Mouse (Mus musculus) forebrain, embryonic 14.5 days (tissue): ENCODE measurements around the gene Ick. TPM values are rescaled to one million over a fixed set of nuclear protein-coding genes. Genes with fewer than 3 reads are reported as not detected.
A peak's percentile ranks its signal among the peaks of the same experiment; 100 is the strongest.

ENCODE experiments used
- ATAC-seq: fragments of 200-750 bp; cut with Nextera tagmentation; 2 replicates; pipeline ENCODE4 v1.8.0; 2017; ENCODE audit warnings: mild to moderate bottlenecking, moderate library complexity
- DNase-seq: peaks from one replicate; pipeline ENCODE4 v3.0.0-alpha.2; 2015; ENCODE audit warnings: low spot score
- H3K27ac ChIP-seq: fragments of 300-500 bp; sonication (generic); 2 replicates; pipeline ENCODE4 v1.5.1; 2014; ENCODE audit warnings: low read depth, mild to moderate bottlenecking, control low read depth, low read length, moderate library complexity
- H3K27me3 ChIP-seq: fragments of 300-500 bp; sonication (generic); replicated peaks from 2 replicates; pipeline ENCODE4 v1.6.1; 2014; ENCODE audit warnings: low read length, control low read depth, mixed read lengths; ENCODE audit not compliant: control insufficient read depth, insufficient read depth
- H3K36me3 ChIP-seq: fragments of 300-500 bp; sonication (generic); 2 replicates; pipeline ENCODE4 v1.6.1; 2014; ENCODE audit warnings: low read length, control low read depth; ENCODE audit not compliant: control insufficient read depth, insufficient read depth
- H3K4me1 ChIP-seq: fragments of 300-500 bp; sonication (generic); 2 replicates; pipeline ENCODE4 v1.6.1; 2014; ENCODE audit warnings: antibody characterized with exemption, low read length, control low read depth; ENCODE audit not compliant: control insufficient read depth, insufficient read depth
- H3K4me2 ChIP-seq: fragments of 300-500 bp; sonication (generic); 2 replicates; pipeline ENCODE4 v1.6.1; 2014; ENCODE audit warnings: mild to moderate bottlenecking, control low read depth, low read length
- H3K4me3 ChIP-seq: fragments of 300-500 bp; sonication (generic); 2 replicates; pipeline ENCODE4 v1.5.1; 2014; ENCODE audit warnings: low read depth, low read length, control low read depth
- H3K9ac ChIP-seq: fragments of 300-500 bp; sonication (generic); 2 replicates; pipeline ENCODE4 v1.6.1; 2014; ENCODE audit warnings: mild to moderate bottlenecking, low read length, control low read depth, moderate library complexity
- H3K9me3 ChIP-seq: fragments of 300-500 bp; sonication (generic); replicated peaks from 2 replicates; pipeline ENCODE4 v1.6.1; 2016; ENCODE audit warnings: low read length, control low read depth, mixed read lengths; ENCODE audit not compliant: control insufficient read depth
- WGBS: fragments of 180-500 bp; shearing (Covaris S2); extraction: QIAGEN DNeasy Blood & Tissue Kit; methylation state at CpG from one replicate; pipeline ENCODE4 v1.1.7; 2014; 5-methylcytosine and 5-hydroxymethylcytosine counted together
- polyA plus RNA-seq: library from polyadenylated mRNA; unstranded; fragments of >200 nt; fragmentation: Nextera tagmentation; extraction: Ambion mirVana; gene quantifications from 2 replicates; pipeline ENCODE4 v1.2.1, GENCODE M21; 2014

Ick gene
- polyA plus RNA-seq, 1 experiment from 2014 or later: 30.6 TPM

GRCm38 (mm10) chr9:78095686-78096085 lies 13.3 kb upstream of the Ick start:
- no peaks in the 10 kb centered on the region for H3K9me3 ChIP-seq
- H3K9ac ChIP-seq: no peak overlapping the region
- H3K4me1 ChIP-seq: no peaks in the 10 kb centered on the region
- H3K4me3 ChIP-seq: no peak overlapping the region
- no peak for ATAC-seq
- no peak overlapping the region for H3K4me2 ChIP-seq
- no peaks in the 10 kb centered on the region for H3K27me3 ChIP-seq
- 97% methylated on average over 12 of the region's 12 CpGs for whole genome bisulfite sequencing
- H3K27ac ChIP-seq: no peak overlapping the region
- peaks cover 50% of the 10 kb centered on the region for H3K36me3 ChIP-seq
- DNase-seq: no peak

- ATAC-seq: no peak
- no peaks in the 10 kb centered on the region for H3K9me3 ChIP-seq
- no peak overlapping the region for H3K9ac ChIP-seq
- H3K4me3 ChIP-seq: no peak overlapping the region
- H3K36me3 ChIP-seq: peaks cover 57% of the 10 kb centered on the region
- no peak overlapping the region for H3K4me2 ChIP-seq
- no peaks in the 10 kb centered on the region for H3K4me1 ChIP-seq
- DNase-seq: no peak
- H3K27ac ChIP-seq: no peak overlapping the region
- H3K27me3 ChIP-seq: no peaks in the 10 kb centered on the region
- 97% methylated on average over 6 of the region's 6 CpGs for WGBS
Observed at GRCm38 (mm10) chr9:78096376-78096775, 12.6 kb upstream of the Ick start.

GRCm38 (mm10) chr9:78100956-78101355 lies 8.0 kb upstream of the Ick start:
- Histone ChIP-seq H3K4me1 (no peaks in the 10 kb centered on the region), H3K27me3 (no peaks in the 10 kb centered on the region), H3K9me3 (no peaks in the 10 kb centered on the region), H3K36me3 (peaks cover 43% of the 10 kb centered on the region), H3K4me2 (no peak overlapping the region), H3K9ac (no peak overlapping the region), H3K27ac (no peak overlapping the region), H3K4me3 (no peak overlapping the region)
- DNase-seq: no peak
- WGBS: 89% methylated on average over 5 of the region's 5 CpGs
- ATAC-seq: no peak

DNA sequence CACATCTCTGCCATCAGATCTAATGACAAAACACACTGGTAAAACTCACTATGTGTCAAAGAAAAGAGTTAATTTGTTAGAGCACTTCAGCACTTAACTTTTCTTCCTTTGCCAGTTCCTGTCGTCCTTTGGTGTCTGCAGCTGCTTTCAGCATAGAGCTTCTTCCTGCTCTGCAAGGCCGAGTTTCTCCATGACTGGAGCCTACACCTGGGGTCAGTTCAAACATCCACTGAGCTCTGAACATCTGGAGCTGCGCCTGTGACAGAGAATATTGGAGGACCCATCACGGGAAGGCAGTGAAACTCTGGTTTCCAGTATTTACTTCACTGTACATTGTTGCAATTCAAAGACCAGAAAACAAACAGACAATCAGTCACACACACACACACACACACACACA lies 7.6 kb upstream of the Ick start:
- ATAC-seq (no peak), DNase-seq (no peak)
- no peak overlapping the region for H3K27ac ChIP-seq
- 77% methylated on average over 4 of the region's 4 CpGs for WGBS
- no peaks in the 10 kb centered on the region for H3K27me3 ChIP-seq
- H3K9ac ChIP-seq: no peak overlapping the region
- peaks cover 40% of the 10 kb centered on the region for H3K36me3 ChIP-seq
- no peak overlapping the region for H3K4me3 ChIP-seq
- no peaks in the 10 kb centered on the region for H3K9me3 ChIP-seq
- H3K4me2 ChIP-seq: no peak overlapping the region
- H3K4me1 ChIP-seq: no peaks in the 10 kb centered on the region

GRCm38 (mm10) chr9:78103965-78104560 lies 4.9 kb upstream of the Ick start:
- H3K9me3 ChIP-seq: no peaks in the 10 kb centered on the region
- no peaks in the 10 kb centered on the region for H3K27me3 ChIP-seq
- H3K4me1 ChIP-seq: peaks cover 3% of the 10 kb centered on the region; the same call in 1 of the 2 replicates
- WGBS: 89% methylated on average over 8 of the region's 8 CpGs
- peaks cover 18% of the 10 kb centered on the region for H3K36me3 ChIP-seq
- no peak overlapping the region for H3K27ac ChIP-seq
- H3K4me3 ChIP-seq: no peak overlapping the region
- no peak for ATAC-seq
- no peak for DNase-seq
- no peak overlapping the region for H3K4me2 ChIP-seq
- H3K9ac ChIP-seq: no peak overlapping the region

DNA sequence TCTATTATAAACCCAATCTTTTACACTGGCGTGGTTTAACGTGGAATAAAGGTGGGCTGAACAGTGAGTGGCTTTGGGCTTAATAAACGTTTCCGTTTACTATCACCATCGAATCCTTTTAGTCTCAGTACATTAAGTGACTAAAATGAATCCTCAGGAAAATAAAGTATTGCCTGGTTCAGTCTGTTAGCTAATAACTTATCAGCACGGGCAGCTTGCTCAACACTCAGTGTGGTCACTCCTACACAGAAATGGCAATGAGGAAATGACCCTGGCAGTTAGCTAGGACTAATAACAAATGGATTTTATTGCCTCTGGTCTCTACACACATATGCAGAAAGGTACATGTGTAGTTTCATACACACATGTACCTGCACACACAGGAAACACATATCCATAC lies 4.0 kb upstream of the Ick start:
- WGBS: 91% methylated on average over 6 of the region's 6 CpGs

GRCm38 (mm10) chr9:78105501-78105932 lies 3.5 kb upstream of the Ick start:
- no peak for DNase-seq
- H3K36me3 ChIP-seq: peaks cover 10% of the 10 kb centered on the region
- no peak overlapping the region for H3K9ac ChIP-seq
- H3K4me1 ChIP-seq: peaks cover 9% of the 10 kb centered on the region
- ATAC-seq: no peak
- no peak overlapping the region for H3K4me2 ChIP-seq
- H3K4me3 ChIP-seq: no peak overlapping the region
- H3K9me3 ChIP-seq: no peaks in the 10 kb centered on the region
- WGBS: 90% methylated on average over 6 of the region's 6 CpGs
- H3K27ac ChIP-seq: no peak overlapping the region
- H3K27me3 ChIP-seq: no peaks in the 10 kb centered on the region

More for the DNA sequence above, 4.0 kb upstream of the Ick start:
- H3K27me3 ChIP-seq: no peaks in the 10 kb centered on the region
- no peaks in the 10 kb centered on the region for H3K9me3 ChIP-seq
- no peak overlapping the region for H3K9ac ChIP-seq
- no peak overlapping the region for H3K4me3 ChIP-seq
- no peak for DNase-seq
- no peak overlapping the region for H3K4me2 ChIP-seq
- no peak overlapping the region for H3K27ac ChIP-seq
- ATAC-seq: no peak
- H3K36me3 ChIP-seq: peaks cover 10% of the 10 kb centered on the region
- peaks cover 9% of the 10 kb centered on the region for H3K4me1 ChIP-seq

DNA sequence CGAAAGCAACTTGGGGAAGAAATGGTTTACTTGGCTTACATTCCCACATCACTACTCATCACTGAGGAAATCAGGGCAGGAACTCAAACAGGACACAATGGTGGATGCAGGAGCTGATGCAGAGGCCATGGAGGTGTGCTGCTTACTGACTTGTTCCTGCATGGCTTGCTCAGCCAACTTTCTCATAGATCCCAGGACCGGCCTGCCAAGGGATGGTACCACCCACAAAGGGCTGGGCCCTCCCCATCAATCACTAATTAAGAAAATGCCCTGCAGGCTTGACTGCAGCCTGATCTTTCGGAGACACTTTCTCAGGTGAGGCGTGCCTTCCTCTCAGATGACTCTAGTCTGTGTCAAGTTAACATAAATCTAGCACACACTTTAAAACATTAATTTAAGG lies 2.2 kb upstream of the Ick start:
- ATAC-seq (no peak), DNase-seq (no peak)
- no peak overlapping the region for H3K4me2 ChIP-seq
- H3K9ac ChIP-seq: no peak overlapping the region
- WGBS: 72% methylated on average over 4 of the region's 4 CpGs
- no peak overlapping the region for H3K27ac ChIP-seq
- H3K36me3 ChIP-seq: no peaks in the 10 kb centered on the region
- no peaks in the 10 kb centered on the region for H3K27me3 ChIP-seq
- H3K4me1 ChIP-seq: peaks cover 9% of the 10 kb centered on the region
- no peaks in the 10 kb centered on the region for H3K9me3 ChIP-seq
- H3K4me3 ChIP-seq: no peak overlapping the region

- DNase-seq: no peak
- no peak overlapping the region; the same call in 1 of the 2 replicates for H3K27ac ChIP-seq
- no peak for ATAC-seq
- H3K36me3 ChIP-seq: no peaks in the 10 kb centered on the region
- peak overlapping the region; percentile 87 for H3K4me2 ChIP-seq
- H3K9ac ChIP-seq: peak overlapping the region; percentile 79
- no peaks in the 10 kb centered on the region for H3K27me3 ChIP-seq
- H3K9me3 ChIP-seq: no peaks in the 10 kb centered on the region
- peak overlapping the region; percentile 90 for H3K4me3 ChIP-seq
- peaks cover 9% of the 10 kb centered on the region for H3K4me1 ChIP-seq
- 16% methylated on average over 6 of the region's 6 CpGs for WGBS
Observed at GRCm38 (mm10) chr9:78107582-78107911, 1.4 kb upstream of the Ick start.
